Mouse (Mus musculus): Measurements from ENCODE around the gene Rnase2b. TPM values are rescaled to one million over a fixed set of nuclear protein-coding genes. Genes with fewer than 3 reads are reported as not detected.
A peak's percentile ranks its signal among the peaks of the same experiment; 100 is the strongest.
"Not testable (repeated sequence)": the region's sequence is repeated elsewhere in the genome, so short reads cannot be mapped to it uniquely, and the experiment has no call there.

Rnase2b gene
- total RNA-seq, 2 experiments from 2014 or later, result not detected

DNA sequence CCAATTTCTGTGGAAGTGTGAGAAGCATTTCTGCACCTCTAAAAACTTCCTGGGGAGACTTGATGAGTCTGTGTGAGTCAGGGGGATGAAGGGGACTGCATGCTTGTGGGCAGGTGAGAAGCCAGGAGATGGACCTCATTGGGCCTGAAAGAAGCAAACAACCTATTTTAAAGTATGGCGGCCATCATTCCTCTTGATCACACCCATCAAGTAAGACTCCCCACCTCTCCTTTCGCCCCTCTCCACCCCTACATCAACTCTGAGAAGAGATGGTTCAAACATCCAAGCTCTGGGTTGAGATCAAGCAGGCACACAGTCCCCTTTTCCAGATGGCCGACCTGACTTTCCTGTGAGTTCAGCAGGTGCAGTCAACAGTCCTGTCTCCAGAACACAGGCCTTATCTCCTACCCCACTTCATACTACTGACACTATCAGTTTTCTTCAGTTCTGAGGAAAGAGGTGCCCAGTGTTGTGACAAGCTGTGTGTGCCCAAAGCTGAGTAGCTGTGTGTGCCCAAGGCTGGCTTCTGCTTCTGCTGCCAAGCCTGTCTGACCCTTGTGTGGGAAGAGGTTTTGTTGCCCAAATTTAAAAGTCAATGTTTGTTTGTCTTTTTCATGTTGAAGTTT lies 11.7 kb upstream of the Rnase2b start:
- intact Hi-C loops (cut with DNase I), result no loop called here
- no peak for DNase-seq

DNA sequence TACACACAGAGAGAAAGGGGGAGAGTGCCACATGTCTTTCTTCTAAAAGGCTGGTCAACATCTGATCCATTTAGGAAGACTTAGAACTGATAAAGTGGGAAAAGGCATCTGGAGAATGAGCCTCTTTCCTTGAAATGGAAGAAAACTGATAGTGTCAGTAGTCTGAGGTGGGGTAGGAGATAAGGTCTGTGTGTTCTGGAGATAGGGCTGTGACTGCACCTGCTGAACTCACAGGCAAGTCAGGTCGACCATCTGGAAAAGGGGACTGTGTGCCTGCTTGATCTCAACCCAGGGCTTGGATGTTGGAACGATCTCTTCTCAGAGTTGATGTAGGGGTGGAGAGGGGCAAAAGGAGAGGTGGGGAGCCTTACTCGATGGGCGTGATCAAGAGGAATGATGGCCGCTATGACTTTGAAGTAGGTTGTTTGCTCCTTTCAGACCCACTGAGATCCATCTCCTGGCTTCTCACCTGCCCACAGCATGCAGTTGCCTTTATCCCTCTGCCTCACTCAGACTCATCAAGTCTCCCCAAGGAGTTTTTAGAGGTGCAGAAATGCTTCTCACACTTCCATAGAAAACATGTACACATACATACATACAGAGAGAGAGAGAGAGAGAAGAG lies 9.7 kb upstream of the Rnase2b start:
- DNase-seq, result no peak
- intact Hi-C loops (cut with DNase I), result no loop called here

DNA sequence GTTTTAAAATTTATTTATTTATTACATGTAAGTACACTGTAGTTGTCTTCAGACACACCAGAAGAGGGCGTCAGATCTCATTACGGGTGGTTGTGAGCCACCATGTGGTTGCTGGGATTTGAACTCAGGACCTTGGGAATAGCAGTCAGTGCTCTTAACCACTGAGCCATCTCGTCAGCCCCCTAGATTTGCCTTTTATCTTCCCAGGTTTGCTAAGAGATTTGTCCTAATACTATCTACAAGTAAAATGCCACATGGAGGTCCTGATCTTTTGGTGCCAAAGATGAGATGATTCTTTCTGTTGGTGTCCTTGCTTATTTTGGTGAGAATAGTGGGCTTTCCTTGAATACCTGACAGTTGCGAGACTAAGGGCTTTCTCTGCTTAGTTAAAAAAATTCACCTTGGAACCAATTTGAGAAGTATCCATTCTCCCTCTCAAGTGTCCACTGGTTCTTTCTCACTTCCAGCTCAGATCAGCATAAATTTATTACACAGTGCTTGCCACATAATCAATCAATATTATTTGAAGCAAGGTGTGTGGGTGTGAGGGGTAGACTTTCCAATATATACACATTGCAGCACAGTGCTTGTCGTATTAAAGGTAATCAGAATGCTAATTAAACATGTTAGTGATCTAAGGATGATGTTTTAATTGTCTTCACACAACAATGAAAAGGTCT lies 5.9 kb upstream of the Rnase2b start:
- intact Hi-C loops (cut with DNase I), result no loop called here
- no peak for DNase-seq

DNA sequence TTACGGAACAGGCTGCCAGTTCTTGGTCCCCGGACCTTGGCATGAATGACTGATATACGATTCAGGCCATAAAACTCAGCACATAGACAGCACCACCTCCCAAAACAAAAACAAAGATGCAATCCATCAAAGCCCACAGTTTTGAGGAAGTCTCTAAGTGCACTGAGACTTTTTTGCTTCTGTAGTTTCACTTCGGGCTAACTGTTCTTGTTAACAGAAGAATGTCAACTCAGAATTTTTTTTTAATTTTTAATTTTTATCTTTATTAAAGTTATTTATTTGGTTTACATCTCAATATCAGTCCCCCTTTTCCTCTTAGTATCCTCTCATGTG lies 5.4 kb upstream of the Rnase2b start:
- intact Hi-C loops (cut with DNase I), result no loop called here

DNA sequence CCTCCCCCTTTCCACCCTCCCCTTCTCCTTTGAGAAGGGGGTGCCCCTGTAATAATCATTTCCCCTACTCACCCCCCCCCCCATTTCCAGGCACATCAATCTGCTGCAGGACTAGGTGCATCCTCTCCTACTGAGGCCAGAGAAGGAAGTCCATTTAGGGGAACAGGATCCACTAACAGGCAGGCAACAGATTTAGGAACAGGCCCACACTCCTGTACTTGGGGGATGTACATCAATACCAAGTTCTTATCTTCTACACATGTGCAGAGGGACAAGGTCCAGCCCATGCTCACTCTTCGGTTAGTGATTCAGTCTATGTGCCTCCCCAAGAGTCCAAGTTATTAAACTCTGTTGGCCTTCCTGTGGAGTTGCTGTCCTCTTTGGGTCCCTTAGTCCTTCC lies 5.0 kb upstream of the Rnase2b start:
- intact Hi-C loops (cut with DNase I), result no loop called here
- no peak for DNase-seq

More for the DNA sequence above, 5.4 kb upstream of the Rnase2b start:
- DNase-seq, result no peak

DNA sequence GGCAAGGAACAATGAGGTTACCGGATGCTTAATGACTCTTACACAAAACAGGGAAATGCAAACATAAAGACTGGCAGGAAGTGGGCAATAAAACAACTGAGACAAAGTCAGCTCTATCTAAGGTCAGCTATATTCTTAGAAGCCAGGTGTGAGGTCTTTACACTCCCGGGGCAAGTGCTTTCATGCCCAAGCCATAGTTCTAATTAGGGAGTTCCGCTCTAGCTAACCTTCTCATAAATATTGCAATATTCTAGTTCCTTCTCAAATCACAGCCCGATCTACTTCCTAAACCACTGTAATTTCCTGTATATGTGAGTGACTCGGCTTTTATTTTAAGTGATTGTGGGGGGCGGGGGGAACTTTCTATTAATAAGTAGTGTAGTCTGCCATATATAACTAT lies 1.3 kb downstream of the Rnase2b start:
- intact Hi-C loops (cut with DNase I); DNase-seq: not testable (repeated sequence)

DNA sequence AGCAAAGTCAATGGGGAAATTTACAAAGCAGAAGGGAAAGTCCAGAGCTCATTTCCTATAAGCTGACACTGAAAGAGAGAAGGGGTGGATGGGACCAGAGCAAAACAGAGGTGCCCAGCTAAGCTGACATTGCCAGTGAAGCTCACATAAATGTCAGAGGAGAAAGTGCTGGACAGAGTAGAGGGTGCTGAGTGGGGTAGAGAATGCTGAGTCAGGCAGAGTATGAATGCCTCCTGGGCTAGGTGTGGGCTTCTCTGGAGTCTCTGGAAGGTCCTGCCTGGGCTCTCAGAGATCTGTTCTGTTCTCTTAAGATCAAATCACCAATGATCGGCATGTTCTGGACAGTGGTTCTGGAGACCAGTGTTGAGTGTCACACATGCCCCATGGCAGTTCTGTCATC lies 3.4 kb downstream of the Rnase2b start:
- DNase-seq, result no peak
- intact Hi-C loops (cut with DNase I), result no loop called here

DNA sequence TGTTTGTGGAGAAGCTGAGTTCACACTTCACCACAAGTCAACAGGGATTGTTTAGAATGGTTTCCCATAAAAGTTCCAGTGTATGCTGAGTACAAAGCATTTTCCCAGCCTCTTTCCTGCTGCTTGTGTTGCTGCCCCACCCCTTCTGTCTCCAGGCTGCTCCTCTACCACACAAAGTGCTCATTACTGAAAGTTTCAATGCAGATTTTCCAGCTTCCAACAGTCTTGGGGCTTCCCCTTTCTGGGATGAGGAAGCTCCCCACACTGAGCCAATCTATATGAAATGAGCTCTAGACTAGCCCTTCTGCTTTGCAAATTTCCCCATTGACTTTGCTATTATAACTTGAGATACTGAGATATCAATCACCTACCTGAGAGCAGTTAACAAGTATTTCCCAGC lies 4.0 kb downstream of the Rnase2b start:
- intact Hi-C loops (cut with DNase I), result no loop called here
- DNase-seq, result no peak

DNA sequence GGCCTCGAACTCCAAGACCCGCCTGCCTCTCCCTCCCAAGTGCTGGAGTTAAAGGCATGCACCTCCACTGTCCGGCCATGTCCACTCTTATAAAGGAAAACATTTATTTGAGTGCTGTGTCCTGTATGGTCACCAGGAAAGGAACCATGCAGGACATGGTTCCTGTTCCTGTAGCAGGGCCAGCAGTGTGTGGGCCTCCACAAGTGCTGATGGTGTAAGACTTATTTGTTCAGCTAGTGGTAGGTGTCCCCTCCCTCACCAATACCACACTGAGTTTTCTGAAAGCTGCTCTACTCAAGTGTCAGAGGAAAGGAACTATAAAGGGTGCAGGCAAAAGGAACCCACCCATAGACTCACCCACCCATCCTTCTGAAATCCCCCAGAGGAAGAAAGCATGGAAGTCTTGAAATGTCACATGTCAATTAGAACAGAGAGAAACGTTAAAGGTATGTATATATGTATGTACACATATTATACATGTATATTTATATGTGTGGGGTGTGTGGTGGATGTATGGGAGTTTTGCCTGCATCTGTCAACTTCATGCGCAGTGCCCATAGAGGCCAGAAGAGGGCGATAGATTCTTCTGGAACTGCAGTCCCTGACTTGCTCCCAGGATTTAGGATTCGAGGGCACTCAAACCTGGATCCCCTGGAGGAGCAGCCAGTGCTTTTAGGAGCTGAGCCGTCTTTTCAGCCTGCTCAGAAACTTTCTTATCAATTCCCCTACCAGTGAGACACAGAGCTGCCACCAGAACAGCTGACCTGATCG lies 10.2 kb downstream of the Rnase2b start:
- intact Hi-C loops (cut with DNase I), result loop anchor here (2.0 to 5.0 kb wide), 2 partner anchors 70 to 95 kb away; no protein-coding TSS in a partner anchor
- peak; percentile 33 to 56 for DNase-seq

DNA sequence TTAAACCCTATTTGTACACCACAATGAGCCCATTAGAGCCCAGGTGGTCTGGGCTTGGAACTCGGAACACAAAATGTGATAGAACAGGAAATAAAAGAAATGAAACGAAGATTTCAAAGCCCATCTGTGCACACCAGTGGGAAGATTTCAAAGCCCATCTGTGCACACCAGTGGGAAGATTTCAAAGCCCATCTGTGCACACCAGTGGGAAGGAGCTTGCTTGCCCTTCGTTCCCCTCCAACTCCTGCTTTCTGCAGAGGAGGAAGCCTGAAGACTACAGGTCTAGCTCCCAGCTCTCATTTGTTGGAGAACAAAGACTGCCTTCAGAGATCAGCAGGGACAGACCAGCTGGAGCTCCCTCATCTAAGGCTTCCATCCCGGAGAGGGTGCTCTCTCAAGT lies 10.9 kb downstream of the Rnase2b start:
- DNase-seq, result not testable (repeated sequence)
- intact Hi-C loops (cut with DNase I), result loop anchor here (2.0 to 5.0 kb wide), 2 partner anchors 71 to 94 kb away; no protein-coding TSS in a partner anchor

DNA sequence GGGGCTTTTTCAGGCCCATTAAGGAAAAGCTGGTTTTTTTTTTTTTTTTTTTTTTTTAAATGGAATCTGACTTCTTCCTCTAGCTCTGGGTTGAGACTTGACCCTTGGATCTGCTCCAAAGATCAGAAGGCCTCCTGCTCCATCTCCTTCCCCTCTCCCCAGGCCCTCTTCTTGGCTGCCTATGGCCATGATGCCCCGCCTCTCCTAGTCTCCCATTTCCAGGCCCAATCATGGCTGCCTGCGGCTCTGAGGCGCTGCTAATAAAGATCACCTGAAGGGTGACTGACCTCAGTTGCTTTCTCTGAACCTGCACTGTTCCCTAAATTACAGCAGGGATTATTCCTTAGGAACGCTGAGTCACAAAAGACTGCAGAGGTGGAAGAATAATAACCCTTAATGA lies 11.8 kb downstream of the Rnase2b start:
- no peak for DNase-seq
- intact Hi-C loops (cut with DNase I), result loop anchor here (2.0 to 5.0 kb wide), 2 partner anchors 72 to 93 kb away; no protein-coding TSS in a partner anchor

DNA sequence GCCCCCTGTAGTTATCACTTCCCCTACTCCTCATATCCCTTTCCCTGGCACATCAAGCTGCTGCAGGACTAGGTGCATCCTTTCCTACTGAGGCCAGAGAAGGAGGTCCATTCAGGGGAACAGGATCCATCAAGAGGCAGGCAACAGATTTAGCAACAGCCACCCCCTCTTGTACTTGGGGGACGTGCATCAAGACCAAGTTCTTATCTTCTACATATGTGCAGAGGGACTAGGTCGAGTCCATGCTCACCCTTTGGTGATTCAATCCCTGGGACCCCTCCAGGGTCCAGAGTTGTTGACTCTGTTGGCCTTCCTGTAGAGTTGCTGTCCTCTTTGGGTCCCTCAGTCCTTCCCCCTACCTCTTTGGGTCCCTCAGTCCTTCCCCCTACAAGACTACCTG lies 19.0 kb downstream of the Rnase2b start:
- intact Hi-C loops (cut with DNase I); DNase-seq: not testable (repeated sequence)

DNA sequence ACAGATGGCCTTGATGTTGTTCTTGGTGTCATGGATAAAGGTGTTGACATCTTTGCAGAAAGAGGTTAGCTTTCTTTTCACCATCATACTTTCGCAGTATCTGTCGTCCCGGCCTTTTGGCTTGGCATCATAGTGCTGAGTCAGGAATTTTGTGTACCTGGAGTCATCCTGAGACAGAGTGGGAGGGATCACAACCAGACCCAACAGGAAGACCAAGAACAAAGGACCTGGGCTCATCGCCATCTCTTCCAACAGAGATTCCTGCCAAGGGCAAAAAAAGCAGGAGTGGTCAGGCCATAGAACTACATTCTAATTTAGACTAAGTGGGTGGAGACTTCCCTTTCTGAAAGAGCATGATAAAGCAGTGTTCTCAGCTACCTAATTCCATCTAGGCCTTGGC lies 33.6 kb downstream of the Rnase2b start:
- intact Hi-C loops (cut with DNase I), result no loop called here
- DNase-seq, result peak; percentile 40 to 42

DNA sequence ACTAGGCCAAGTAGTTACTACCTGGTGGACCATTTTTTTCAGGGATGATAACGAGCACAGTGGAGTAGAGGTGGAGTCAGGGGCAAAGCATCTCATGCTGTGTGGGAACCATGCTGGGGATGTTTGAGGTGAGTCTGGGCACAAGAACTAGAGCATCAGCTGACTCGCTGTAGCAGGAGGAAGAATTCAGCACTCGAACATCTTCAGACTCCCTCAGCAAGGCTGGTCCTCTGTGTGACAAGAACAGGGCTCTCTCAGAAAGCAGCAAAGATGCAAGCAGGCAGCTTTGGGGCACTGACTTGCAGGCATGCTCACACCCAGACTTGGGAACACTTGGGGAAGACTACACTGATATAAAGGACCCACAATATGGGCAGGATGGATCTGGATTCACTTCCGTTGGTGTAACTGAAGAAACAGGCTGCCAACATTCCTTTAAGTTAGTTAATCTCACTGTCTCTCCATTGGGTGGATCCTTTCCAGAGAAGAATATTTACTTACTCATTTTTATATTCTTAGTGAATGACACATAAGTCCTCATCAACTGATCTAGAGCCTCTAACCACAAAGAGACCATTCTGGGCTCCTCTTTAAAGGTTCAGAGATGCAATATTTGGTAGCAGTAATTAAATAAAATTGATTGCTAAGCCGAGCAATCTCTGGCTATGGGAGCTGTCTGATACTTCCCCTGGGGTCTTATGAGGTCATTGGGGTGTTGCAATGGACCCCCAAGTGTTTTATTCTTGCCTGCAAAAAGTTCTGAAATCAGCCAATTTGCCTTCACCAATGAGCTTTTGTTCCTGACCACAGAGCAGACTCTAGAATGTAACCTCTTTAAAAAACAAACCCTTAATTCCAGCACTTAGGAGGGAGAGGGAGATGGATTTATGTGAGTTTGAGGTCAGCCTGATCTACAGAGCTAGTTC lies 37.3 kb downstream of the Rnase2b start, which contains the start of gene Ang2:
Ang2 (minus strand) TSS at position 51 of the 926 bp plus-strand sequence.
- intact Hi-C loops (cut with DNase I), result no loop called here

DNA sequence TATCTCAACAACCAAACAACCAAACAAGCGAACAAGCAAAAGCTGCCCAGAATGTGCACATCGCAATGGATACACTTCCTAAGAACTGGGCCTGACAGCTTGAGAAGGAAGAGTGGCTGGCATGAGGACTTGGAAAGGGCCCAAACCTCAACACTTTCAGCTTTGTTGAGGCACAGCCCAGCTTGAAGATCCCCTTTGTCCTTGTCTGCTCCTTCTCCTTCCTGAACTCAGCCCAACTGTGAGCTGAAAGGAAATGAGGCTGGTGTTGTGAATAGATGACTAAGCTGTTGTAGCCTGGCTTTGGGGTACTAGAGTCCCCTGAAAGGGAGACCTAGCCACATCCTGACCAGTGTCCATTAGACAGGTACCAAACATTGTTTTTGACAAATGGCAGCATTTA lies 38.0 kb downstream of the Rnase2b start:
- no peak for DNase-seq
- intact Hi-C loops (cut with DNase I), result no loop called here

More for the DNA sequence above, 37.3 kb downstream of the Rnase2b start, which contains the start of gene Ang2:
- no peak for DNase-seq

DNA sequence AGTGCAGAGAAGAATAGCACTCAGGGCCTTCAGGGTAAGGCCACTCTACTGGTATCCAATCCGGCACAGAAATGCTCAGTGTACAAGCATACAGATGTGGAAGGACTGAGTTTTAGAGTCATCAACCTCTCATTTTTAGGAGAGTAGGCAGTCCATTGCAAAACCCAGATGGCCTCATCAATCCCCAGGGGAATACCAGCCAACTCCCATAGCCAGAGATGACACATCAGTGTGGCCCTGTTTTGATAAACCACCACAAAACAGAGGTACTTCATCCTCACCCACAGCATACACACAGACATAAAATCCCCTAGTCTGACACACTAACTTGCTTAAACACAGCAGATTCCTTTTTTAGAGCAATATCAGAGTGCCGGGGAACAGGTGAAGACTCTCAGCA lies 38.4 kb downstream of the Rnase2b start:
- intact Hi-C loops (cut with DNase I), result no loop called here

DNA sequence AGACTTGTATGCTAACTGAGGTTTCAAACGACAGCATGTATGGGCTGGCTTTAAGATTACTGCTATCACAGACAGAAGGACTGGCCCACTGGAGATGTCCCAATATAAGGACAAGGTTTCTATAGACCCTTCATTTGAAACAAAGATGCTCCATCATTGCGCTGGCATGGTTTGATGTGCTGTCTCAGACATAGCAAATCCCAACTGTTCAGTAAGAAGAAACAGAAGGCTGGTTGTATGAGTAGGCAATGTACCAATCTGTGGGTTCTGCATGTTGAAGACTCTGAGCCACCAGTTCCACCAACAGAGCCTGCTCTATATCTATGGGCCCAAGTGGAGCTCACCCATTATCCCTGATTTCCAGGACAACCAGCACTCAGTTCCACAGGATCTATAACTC lies 41.1 kb downstream of the Rnase2b start, which contains the start of gene Ear14:
Ear14 (plus strand) TSS at position 277 of the 400 bp plus-strand sequence.
- intact Hi-C loops (cut with DNase I), result no loop called here
- no peak for DNase-seq

More for the DNA sequence above, 38.4 kb downstream of the Rnase2b start:
- no peak for DNase-seq
